Mouse (Mus musculus): ENCODE results near the gene Nudc.

DNA sequence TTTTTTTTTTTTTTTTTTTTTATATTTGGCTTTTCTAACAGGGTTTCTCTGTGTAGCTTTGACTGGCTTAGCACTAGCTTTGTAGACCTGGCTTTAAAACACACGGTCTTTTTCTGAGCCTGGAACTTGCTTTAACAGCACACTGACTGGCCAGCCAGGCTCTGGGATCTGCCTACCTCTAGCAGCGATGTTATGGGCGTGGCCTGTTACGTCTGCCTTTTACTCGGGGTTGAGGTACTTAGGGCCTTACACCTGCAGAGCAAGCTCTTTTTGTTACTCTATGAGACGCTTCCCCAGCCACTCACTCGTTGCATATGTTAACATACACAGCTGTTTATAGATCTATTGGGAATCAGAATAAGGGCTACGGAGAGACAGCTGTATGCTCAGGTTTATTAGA is 21.5 kb upstream of the Nudc start:
- TF ChIP-seq CTCF (IDR thresholded peaks at IDR 0.05; ENCODE audit: extremely low read depth, insufficient read depth, insufficient read length, insufficient replicate concordance) (no peak), POLR2A (IDR thresholded peaks at IDR 0.05; ENCODE audit: low read depth, low read length) (no peak)
